Mouse (Mus musculus): ENCODE measurements around the gene Ppargc1a.

Gene Ppargc1a

GRCm38 (mm10) chr5:51412303-51413117 lies 155.0 kb downstream of the Ppargc1a start:
- DNase-seq (ENCODE audit: low read depth) = no peak

- no peak for DNase-seq (ENCODE audit: low read depth)
These were observed 157.5 kb downstream of the Ppargc1a start for GRCm38 (mm10) chr5:51410006-51410405.

GRCm38 (mm10) chr5:51406406-51406805 lies 161.1 kb downstream of the Ppargc1a start:
- no peak for DNase-seq (ENCODE audit: low read depth)
